Mouse (Mus musculus): ENCODE measurements around the gene Rad9b.
"Not testable (repeated sequence)": the region's sequence is repeated elsewhere in the genome, so short reads cannot be mapped to it uniquely, and the experiment has no call there.

The Rad9b gene

DNA sequence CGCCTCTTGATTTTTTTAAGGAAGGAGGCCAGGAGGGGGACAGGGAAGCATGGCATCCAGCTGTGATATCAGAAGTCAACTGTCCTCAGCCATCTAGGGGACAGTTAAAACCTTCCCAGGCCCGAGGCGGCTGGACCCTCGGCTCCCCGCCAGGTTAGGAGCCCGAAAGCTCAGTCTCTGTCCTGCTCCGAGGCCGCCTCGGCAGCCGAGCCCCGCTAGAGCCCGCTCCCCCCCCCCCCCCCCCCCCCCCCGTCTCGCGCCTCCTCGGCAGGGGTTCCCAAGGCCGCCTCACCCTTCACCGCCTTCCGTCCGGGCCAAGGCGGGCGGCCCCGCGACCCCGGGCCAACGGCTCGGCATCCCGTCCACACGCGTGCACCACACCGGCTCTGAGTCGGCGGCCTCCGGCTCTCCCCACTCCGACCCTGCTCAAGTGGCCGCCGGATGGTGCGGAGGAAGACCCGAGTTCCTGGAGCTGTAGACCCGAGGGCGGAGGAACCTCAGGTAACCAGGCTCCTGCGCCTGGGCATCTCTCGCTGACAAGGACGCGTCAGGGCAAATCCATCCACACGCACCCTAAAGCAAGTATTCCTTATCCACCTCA is 17.7 kb upstream of the Rad9b start, which contains the start of gene Gpn3:
Gene Gpn3, plus strand, starts transcription at position 286 of the 601 bp plus-strand sequence.
- in situ Hi-C loops (cut with MboI) = no loop called here

DNA sequence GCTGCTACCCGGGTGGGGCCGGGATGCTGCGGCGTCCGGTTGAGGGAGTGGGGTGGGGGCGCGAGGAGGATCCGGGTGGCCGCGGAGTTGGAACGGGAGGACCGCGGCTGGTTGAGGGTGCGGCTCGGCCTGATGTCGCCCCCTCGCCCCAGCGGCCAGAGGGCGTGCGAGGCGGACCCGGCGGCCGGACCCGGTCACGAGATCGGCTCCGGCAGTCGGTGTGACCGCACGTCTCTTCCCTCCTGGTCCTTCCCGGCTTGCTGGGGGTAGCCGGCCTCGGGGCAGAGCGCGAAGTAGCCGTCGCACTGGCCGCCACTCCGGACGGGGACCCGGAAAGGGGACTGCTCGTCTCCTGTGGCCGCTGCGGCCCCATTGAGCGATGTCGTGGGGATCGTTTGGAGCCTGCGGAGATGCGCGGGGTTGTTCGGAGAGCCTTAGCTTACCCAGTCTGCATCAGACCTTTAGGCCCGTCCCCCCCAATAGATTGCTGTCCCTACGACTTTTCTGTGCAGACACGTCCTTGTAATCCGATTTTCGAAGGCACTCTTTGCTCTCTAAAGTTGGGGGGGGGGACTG is 547 bp upstream of the Rad9b start:
- in situ Hi-C loops (cut with MboI) = no loop called here

GRCm38 (mm10) chr5:122345777-122346176 is 8.3 kb downstream of the Rad9b start:
- in situ Hi-C loops (cut with MboI) = no loop called here

- in situ Hi-C loops (cut with MboI) = no loop called here
Measured at GRCm38 (mm10) chr5:122344260-122344659, 9.8 kb downstream of the Rad9b start.

DNA sequence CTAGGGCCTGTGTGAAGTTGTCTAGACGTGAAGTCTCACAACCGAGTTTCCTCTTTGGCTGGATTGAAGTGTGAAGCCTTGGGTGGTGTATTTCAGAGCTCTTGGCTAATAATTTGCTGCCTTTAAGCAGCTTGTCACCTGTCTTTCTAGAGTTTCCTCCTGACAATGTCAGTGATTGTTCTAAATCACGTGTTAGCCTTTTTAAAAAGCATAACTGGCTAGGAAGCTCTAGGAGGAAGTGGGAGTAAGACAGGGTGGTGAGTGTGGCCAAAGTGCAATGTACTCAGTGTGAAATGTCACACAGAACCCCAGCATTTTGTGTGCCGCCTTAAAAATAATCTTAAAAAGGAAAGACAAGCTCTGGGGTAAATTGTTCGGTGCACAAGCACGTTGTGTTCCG is 10.3 kb downstream of the Rad9b start:
- in situ Hi-C loops (cut with MboI) = no loop called here

GRCm38 (mm10) chr5:122342874-122343273 is 11.2 kb downstream of the Rad9b start:
- in situ Hi-C loops (cut with MboI) = no loop called here

DNA sequence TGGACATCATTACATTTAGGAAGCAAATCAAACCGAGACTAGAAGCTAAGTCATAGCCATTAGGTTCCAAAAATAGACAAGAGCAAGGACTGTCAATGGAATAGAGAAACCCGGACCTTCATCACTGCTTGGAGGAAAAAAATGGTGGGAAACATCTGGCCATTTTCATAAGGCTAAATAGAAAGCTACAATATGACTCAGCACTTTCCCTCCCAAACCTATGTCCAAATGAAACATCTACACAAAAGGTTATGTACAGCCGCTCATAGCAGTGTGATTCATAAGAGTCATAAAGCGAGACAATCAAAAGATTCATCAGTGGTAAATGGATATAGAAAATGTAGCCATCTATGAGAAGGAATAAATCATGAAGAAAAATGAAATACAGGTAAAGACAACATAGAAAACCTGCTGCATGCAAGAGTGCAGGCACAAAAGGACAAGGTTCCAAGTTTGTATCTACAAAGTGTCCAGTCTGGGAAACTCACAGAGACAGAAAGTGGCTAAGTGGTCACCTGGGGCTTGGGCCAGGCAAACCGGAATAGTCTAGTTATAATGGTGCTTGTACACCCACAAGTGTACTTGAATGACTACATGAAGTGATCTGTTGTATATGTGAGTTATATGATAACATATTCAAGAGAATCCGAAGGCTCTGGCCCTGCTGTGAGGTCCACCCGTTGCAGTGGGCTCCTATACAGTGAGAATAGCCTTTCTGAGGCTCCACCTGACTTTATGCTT is 17.3 kb downstream of the Rad9b start:
- in situ Hi-C loops (cut with MboI) = no loop called here

DNA sequence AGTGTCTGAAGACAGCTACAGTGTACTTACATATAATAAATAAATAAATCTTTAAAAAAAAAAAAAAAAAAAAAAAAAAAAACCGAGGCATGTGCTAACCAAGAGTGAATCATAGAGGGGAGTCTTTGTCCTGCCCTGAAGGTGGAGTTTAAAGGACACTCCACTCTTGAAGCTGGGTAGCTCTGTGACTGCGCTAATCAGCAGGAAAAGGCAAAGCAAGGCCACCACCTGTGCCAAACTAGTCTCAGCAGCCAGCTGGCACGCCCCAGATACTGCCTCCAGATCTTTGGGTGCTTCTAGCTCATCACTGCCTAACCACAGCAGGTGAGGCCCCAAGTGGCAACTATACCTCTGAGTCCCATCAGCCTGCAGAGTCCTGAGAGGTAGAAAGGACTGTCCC is 19.4 kb downstream of the Rad9b start:
- in situ Hi-C loops (cut with MboI) = no loop called here

DNA sequence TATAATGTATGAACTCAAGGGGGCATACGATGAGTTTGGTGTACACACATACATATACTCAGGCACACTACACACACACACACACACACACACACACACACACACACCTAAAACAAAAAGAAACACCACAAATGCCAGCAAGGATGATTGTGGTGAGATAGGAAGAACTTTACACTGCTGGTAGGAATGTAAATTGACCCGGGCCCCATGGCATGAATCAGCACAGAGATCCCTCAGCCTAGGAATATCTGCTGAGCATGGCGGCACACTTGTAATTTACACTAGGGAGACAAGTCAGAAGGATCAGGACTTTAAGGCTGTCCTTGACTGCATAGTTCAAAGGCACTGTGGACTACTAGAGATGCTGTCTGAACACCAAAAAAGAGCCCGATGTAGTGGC is 23.8 kb downstream of the Rad9b start:
- in situ Hi-C loops (cut with MboI) = no loop called here

- in situ Hi-C loops (cut with MboI) = no loop called here
Measured at GRCm38 (mm10) chr5:122327283-122327682, 26.8 kb downstream of the Rad9b start.

DNA sequence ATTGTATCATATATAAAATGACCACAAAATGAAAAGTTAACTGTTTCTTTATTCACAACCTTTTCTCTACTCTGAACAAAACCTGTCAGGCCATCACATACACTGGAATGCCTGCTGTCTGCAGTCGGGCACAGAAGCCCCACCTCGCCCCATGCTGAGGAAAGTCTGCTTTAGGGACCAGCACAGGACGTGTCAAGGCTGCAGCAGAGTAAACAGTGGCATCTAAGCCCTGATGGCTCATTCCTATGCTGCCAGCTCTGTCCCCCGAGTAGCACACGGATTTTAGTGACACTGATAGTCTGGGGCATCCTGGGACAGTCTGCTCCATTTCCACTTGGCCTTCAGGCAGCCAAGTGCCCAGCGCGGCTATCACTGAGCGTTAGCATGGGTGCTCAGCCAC is 28.6 kb downstream of the Rad9b start:
- in situ Hi-C loops (cut with MboI) = no loop called here

DNA sequence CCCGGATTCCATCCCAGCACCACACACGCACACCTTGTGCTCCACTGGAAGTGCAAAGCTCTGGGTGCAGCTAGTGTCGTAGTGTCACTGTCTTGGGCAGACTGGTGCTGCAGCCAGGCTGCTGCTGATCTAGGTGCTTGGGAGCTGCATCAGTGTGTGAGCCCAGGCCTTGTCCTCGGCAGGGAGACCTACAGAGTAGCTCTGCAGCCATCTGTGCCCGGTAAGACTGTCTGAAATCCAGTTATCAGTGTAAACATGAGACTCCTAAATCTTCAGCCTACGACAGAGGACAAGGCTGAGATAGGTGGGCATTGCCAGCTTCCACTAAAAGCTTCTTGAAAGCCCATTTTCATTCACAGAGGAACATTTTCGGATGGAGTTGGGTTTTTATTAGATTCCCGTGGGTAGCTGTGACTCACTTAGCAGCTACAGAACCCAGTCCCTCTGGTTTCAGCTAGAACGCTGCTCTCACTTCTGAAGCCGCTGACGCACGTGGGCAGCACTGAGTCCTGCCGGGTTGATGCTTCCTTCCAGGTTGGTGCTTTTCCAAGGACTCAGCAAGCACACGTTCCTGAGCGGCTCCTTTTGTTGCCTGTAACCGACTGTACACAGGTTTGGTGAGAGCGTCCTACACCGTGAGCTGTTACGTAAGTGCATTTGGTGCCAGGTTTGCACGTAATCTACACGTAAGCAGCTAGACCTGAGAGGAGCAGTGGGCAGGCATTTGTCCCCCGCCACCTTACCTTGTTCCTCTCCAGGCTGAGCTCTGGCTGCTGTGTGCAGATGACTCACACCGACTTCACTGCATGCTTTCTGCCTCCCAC is 29.2 kb downstream of the Rad9b start:
- in situ Hi-C loops (cut with MboI) = no loop called here

GRCm38 (mm10) chr5:122323523-122323922 is 30.5 kb downstream of the Rad9b start:
- in situ Hi-C loops (cut with MboI) = no loop called here

DNA sequence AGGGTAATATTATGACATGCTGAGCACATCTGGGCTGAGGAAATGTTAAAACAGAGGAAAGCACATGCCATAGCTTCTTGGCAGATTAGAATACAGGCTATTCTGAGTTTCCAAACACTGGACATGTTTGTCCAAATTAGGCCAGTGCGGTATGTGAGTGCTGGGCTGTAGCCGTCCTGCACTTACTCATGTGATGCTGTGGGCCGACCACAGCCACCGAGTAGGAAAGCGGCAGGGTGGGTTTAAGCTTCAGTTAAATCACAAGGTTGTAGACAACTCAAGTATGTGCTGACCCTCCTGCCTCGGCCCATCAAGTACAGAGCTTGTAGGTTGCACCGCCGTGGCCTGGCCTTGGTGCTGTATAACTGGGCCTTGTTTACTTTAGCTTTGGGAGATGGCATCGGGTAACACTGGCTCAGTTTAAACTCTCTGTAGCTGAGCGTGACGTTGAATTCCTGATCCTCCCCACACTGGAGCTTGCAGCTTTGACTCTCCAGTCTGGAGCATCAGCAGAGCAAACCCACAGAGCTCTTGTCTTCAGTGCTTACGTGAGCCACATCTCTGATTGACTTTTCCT is 33.7 kb downstream of the Rad9b start:
- in situ Hi-C loops (cut with MboI) = no loop called here

DNA sequence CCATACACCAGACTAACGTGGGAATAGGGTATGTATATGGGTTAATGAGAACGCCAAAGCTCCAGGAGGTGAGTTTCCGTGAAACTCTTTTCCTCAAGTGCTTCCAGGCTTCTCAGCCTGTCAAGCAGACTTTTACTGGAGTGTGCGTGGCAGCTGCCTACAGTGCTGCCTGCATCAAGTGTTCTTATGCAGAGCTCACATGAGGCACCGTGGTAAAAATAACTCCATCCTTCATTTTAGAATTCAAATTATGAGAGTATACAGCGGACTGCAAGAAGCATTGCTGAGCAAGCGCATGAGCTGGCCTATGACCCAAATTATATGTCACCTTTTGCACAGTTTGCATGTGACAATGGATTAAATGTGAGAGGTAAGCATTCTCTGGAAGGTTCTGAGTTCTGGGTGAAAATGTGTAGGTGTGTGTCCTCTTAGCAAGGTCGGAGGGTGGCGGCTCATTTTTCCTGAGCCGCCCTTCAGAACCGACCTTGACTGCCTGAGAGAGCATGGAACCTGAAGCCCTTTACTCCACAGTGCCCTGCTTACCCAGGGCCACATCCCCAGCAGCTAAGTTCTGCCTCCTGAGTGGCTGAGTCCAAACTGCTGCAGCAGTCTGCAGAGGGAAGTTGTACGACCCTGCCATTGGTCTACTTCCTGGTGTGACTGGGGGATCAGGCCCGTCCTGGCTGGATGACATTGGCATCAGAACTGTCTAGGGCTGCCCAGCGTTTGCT is 34.4 kb downstream of the Rad9b start:
- in situ Hi-C loops (cut with MboI) = no loop called here

- in situ Hi-C loops (cut with MboI) = not testable (repeated sequence)
Measured at GRCm38 (mm10) chr5:122318976-122319375, 35.1 kb downstream of the Rad9b start.

DNA sequence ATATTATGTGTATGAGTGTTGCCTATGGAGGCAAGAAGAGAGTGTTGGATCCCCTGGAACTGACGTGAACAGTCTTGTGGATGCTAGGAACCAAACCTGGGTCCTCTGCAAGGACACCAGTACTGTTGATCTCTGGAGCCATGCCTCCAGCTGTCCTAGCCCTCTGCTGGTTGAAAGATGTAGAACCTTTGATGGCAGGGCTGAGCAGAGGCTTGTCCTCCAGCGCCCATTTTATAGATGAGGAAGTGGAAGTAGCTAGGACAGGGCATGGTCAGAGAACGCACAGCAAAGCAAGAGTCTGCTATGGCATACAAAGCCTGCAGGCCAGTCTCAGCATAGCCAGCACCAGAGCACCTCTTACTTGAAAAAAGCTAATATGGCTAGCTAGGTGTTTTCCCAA is 35.9 kb downstream of the Rad9b start:
- in situ Hi-C loops (cut with MboI) = no loop called here

DNA sequence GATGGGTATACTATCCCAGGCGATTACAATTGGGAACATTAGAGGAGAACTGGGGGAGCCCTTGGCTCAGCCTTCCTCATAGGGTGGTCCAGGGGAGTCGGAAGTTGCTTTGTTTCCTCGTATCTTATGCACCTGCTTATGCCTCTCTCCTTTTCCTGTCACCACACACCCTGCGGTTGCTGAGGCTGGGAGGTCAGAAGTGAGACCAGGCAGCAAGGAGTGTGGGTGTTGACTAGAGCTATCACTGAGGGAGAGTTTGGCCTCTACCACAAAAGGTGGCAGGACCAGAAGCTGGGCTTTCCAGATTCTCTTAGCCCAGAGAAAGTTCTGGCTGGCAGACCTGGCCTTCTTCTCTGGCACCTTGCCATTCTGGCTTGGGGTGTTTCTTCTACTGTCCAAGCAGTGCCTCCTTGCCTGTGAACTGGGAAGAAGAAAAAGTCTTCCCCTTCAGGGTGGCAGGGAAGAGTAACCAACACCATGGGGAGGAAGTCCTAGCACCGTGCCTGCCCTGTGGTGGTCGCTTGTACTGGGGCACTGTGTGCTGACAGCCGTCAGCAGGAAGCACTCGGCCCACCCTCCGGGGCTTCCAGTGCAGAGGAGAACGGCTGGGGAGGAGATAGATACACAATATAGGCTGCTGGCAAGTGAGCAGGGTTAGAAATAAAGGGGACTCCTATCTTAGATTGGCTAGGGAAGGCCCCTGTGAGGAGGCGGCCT is 36.5 kb downstream of the Rad9b start:
- in situ Hi-C loops (cut with MboI) = no loop called here

GRCm38 (mm10) chr5:122314966-122315667 is 38.9 kb downstream of the Rad9b start:
- in situ Hi-C loops (cut with MboI) = no loop called here
